Mouse (Mus musculus) heart, adult 2 months (tissue): ENCODE data around the gene Ncf2. TPM values are rescaled to one million over a fixed set of nuclear protein-coding genes. Genes with fewer than 3 reads are reported as not detected.

Experiments
- DNase-seq, 2 experiments: peaks; one replicate each; pipeline ENCODE4 v3.0.0; 2021
- H3K27ac ChIP-seq: fragments of 200-600 bp; 2 replicates; pipeline ENCODE4 v1.8.1; 2022
- H3K27me3 ChIP-seq: fragments of 200-500 bp; 2 replicates; pipeline ENCODE4 v1.6.1; 2012; ENCODE audit warnings: mild to moderate bottlenecking, low read length, inconsistent platforms, mixed read lengths; ENCODE audit not compliant: control insufficient read depth, insufficient read depth
- H3K36me3 ChIP-seq: fragments of 200-500 bp; 2 replicates; pipeline ENCODE4 v1.6.1; 2012; ENCODE audit warnings: low read length, inconsistent platforms; ENCODE audit not compliant: control insufficient read depth, insufficient read depth
- H3K4me1 ChIP-seq: fragments of 200-500 bp; 2 replicates; pipeline ENCODE4 v1.6.1; 2011; ENCODE audit warnings: low read length; ENCODE audit not compliant: control insufficient read depth, insufficient read depth
- H3K4me3 ChIP-seq: fragments of 200-600 bp; 2 replicates; pipeline ENCODE4 v1.8.1; 2022
- H3K79me2 ChIP-seq: fragments of 200-500 bp; replicated peaks from 2 replicates; pipeline ENCODE4 v1.6.1; 2012; ENCODE audit warnings: mild to moderate bottlenecking, inconsistent platforms, low read length, moderate library complexity, mixed read lengths; ENCODE audit not compliant: control insufficient read depth, insufficient read depth
- H3K9ac ChIP-seq: fragments of 200-500 bp; 2 replicates; pipeline ENCODE4 v1.6.1; 2012; ENCODE audit warnings: low read depth, mild to moderate bottlenecking, control low read depth, inconsistent platforms, low read length, mixed read lengths
- CTCF ChIP-seq: fragments of 200-600 bp; IDR thresholded peaks from 2 replicates; pipeline ENCODE4 v1.8.1; 2022; ENCODE audit warnings: antibody characterized with exemption, mild to moderate bottlenecking, moderate library complexity
- EP300 ChIP-seq: fragments of 200-500 bp; IDR thresholded peaks from 2 replicates; pipeline ENCODE4 v1.6.1; 2011; ENCODE audit warnings: low read depth, low read length, control low read depth; ENCODE audit not compliant: insufficient read depth
- POLR2A ChIP-seq: fragments of 200-500 bp; IDR thresholded peaks from 2 replicates; pipeline ENCODE4 v1.6.1; 2011; ENCODE audit warnings: mild to moderate bottlenecking, low read depth, low read length, control low read depth; ENCODE audit not compliant: insufficient read depth
- WGBS: fragments of 180-500 bp; shearing (Covaris S2); methylation state at CpG from one replicate; pipeline ENCODE4 v1.1.7; 2018; 5-methylcytosine and 5-hydroxymethylcytosine counted together
- intact Hi-C: fragments of 180-260 bp; cut with DNase I; formaldehyde crosslinking; loops from one replicate; pipeline ENCODE4 v1.15.1; 2025
- polyA plus RNA-seq: library from polyadenylated mRNA; depleted of rRNA; stranded (reverse); fragments of >200 nt; gene quantifications from 2 replicates; pipeline ENCODE4 v1.2.3, GENCODE M21; 2012
- total RNA-seq, 2 experiments: library from RNA; stranded (reverse); gene quantifications; 2 replicates each; pipeline ENCODE4 v1.2.3; 2021

Gene Ncf2
- total and polyA plus RNA-seq, 3 experiments = 3.2 to 4.0 (median 3.3) TPM

GRCm38 (mm10) chr1:152793495-152794130 is 6.4 kb upstream of the Ncf2 start:
- no peak for TF ChIP-seq POLR2A
- no peak for TF ChIP-seq CTCF
- no peak for DNase-seq
- intact Hi-C loops = loop anchor here (5.0 kb wide), 2 partner anchors 54 to 609 kb away; no protein-coding TSS in a partner anchor
- no peak overlapping the region; the same call in 1 of the 2 replicates for H3K27ac ChIP-seq
- H3K4me3 ChIP-seq = no peak overlapping the region
- peaks cover 4% of the 10 kb centered on the region; the same call in 1 of the 2 replicates for H3K4me1 ChIP-seq
- H3K36me3 ChIP-seq = no peaks in the 10 kb centered on the region
- no peaks in the 10 kb centered on the region for H3K79me2 ChIP-seq
- H3K9ac ChIP-seq = no peak overlapping the region
- 60% methylated on average over 6 of the region's 6 CpGs for WGBS
- no peaks in the 10 kb centered on the region for H3K27me3 ChIP-seq

DNA sequence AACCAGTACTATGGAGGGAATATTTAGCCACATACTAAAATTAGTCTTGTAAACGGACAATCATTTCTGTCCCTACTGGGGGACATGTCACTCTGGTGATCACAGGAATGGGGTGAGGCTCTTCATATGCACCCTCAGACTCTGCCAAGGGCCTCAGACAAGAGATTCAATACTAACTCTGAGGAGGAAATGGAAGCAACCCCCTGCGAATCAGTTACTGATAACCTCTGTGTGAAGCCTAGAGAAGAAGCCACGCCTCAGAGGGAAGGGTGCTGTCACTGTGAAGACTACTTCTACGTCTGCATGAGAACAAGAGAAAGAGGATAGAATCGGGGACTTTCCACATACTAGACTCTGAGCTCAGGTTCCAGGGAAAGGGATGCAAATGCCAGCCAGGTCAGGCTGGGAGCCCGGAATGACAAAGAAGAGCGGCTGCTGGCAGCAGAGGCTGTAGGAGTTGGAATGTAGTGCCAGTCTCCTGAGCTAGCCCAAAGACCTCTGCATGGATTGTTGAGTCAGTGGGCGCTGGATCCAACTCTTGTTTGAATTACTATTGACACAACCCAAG is 4.2 kb upstream of the Ncf2 start:
- Histone ChIP-seq H3K4me3 (no peak overlapping the region), H3K27ac (peak overlapping the region; percentile 12; the same call in 1 of the 2 replicates), H3K9ac (no peak overlapping the region), H3K4me1 (peaks cover 4% of the 10 kb centered on the region; the same call in 1 of the 2 replicates), H3K79me2 (no peaks in the 10 kb centered on the region), H3K27me3 (no peaks in the 10 kb centered on the region), H3K36me3 (no peaks in the 10 kb centered on the region)
- WGBS = 58% methylated on average over 8 of the region's 8 CpGs
- DNase-seq = no peak
- TF ChIP-seq EP300 (no peak), POLR2A (no peak), CTCF (no peak)
- intact Hi-C loops = no loop called here

DNA sequence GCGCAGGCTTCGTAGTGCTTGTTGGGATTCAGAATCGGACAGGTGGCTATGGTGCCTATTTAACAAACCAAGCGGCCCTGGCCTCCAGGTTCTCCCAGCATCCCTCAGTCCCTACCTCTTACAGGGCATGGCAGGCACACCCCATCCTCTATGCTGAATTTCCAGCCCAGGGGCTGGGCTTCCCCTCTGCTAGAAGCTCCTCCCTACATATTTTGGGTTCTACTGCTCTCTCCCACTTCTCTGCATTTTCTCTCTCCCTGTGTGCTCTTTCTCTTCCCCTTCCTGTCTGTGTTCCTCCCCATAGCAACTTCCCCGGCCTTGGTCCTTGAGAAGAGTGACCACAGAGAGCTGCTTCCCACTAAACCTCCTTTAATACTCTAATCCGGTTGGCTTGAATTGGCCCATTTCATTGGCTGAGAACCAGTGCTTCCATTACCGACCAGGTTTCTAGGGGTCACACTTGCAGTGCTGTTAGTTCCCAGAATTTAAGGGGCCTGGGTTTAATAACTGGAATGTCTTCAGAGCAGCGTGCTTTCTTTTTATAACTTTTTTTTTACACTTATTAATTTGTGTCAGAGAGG is 3.2 kb upstream of the Ncf2 start:
- no peak for TF ChIP-seq EP300
- TF ChIP-seq POLR2A = no peak
- TF ChIP-seq CTCF = no peak
- intact Hi-C loops = no loop called here
- DNase-seq = peak in 1 of 2 experiments; percentile 21
- Histone ChIP-seq H3K36me3 (no peaks in the 10 kb centered on the region), H3K9ac (no peak overlapping the region), H3K4me3 (no peak overlapping the region), H3K79me2 (no peaks in the 10 kb centered on the region), H3K27me3 (no peaks in the 10 kb centered on the region), H3K27ac (no peak overlapping the region), H3K4me1 (peaks cover 4% of the 10 kb centered on the region; the same call in 1 of the 2 replicates)
- WGBS = 78% methylated on average over 8 of the region's 8 CpGs

GRCm38 (mm10) chr1:152798125-152798524 is 1.9 kb upstream of the Ncf2 start:
- peak overlapping the region; percentile 51 for H3K27ac ChIP-seq
- DNase-seq = peak in 1 of 2 experiments; percentile 24
- 34% methylated on average over 9 of the region's 9 CpGs for WGBS
- no peak overlapping the region for H3K9ac ChIP-seq
- H3K79me2 ChIP-seq = no peaks in the 10 kb centered on the region
- TF ChIP-seq POLR2A = no peak
- TF ChIP-seq EP300 = 0 out of 2 replicates have a peak, but pooled peaks have one; percentile 51
- no peak for TF ChIP-seq CTCF
- H3K27me3 ChIP-seq = no peaks in the 10 kb centered on the region
- H3K4me1 ChIP-seq = peaks cover 4% of the 10 kb centered on the region; the same call in 1 of the 2 replicates
- H3K4me3 ChIP-seq = no peak overlapping the region
- no peaks in the 10 kb centered on the region for H3K36me3 ChIP-seq
- intact Hi-C loops = no loop called here

DNA sequence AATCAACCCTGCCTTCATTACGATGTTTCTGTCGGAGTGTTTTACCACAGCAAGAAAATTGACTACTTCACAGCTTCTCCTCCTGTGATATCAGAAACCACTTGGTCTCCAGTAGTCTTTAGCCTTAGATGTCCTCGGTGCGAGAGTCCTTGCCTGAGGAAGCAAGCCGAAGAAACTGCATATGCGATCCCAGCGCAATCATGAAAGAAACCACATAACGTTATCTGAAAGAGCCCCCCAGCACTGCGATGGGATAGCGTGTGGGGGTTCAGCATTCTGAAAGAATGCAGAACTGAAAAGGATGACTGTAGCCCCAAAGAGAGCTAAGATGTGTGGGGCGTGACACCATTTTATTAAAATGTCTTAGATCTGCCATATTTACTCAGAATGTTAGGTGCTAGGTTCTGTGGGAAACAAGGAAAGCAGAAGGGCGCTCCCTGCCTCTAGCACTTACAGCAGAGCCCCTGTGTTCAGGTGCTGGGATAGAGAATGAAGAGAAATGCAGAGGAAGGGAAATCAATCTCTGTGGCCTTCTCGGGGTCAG is 711 bp downstream of the Ncf2 start:
- Histone ChIP-seq H3K27me3 (no peaks in the 10 kb centered on the region), H3K27ac (no peak overlapping the region; the same call in 1 of the 2 replicates), H3K9ac (no peak overlapping the region), H3K4me3 (no peak overlapping the region), H3K79me2 (no peaks in the 10 kb centered on the region), H3K4me1 (peaks cover 2% of the 10 kb centered on the region; the same call in 1 of the 2 replicates), H3K36me3 (no peaks in the 10 kb centered on the region)
- no peak for DNase-seq
- intact Hi-C loops = no loop called here
- TF ChIP-seq CTCF = no peak
- no peak for TF ChIP-seq EP300
- no peak for TF ChIP-seq POLR2A
- WGBS = 82% methylated on average over 13 of the region's 13 CpGs

DNA sequence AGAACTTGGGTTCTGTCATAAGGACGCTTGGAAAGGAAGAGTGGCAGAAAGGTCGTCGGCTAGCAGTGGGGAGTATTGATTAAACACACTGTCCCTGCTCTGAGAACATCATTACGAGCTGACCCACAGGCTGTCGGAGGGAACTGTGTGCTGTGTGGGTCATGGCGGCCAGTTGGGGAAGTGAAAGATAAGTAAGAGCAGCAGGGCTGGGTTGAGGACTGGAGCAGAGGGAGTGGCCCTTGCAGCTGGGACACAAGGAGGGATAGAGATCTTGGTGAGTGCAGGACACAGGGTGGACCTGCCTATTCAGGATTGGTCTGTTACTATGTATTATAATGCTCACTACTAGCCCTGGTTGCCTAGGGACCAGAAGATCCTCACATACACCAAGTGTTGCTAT is 4.9 kb downstream of the Ncf2 start:
- H3K27me3 ChIP-seq = no peaks in the 10 kb centered on the region
- no peaks in the 10 kb centered on the region for H3K36me3 ChIP-seq
- no peak overlapping the region for H3K4me3 ChIP-seq
- H3K4me1 ChIP-seq = no peaks in the 10 kb centered on the region; the same call in 1 of the 2 replicates
- no peak overlapping the region for H3K9ac ChIP-seq
- H3K79me2 ChIP-seq = no peaks in the 10 kb centered on the region
- no peak for TF ChIP-seq POLR2A
- no peak for TF ChIP-seq CTCF
- TF ChIP-seq EP300 = no peak
- no peak overlapping the region for H3K27ac ChIP-seq
- intact Hi-C loops = no loop called here
- 71% methylated on average over 6 of the region's 6 CpGs for WGBS
- peak in 1 of 2 experiments; percentile 28 for DNase-seq
